Mouse (Mus musculus): ENCODE data around the gene Npffr2. TPM values are rescaled to one million over a fixed set of nuclear protein-coding genes. Genes with fewer than 3 reads are reported as not detected.
"Not testable (repeated sequence)": the region's sequence is repeated elsewhere in the genome, so short reads cannot be mapped to it uniquely, and the experiment has no call there.

Gene Npffr2
- not detected in 2 replicates for polyA plus RNA-seq (2015; fragmentation: Nextera tagmentation; extraction: Ambion mirVana)

DNA sequence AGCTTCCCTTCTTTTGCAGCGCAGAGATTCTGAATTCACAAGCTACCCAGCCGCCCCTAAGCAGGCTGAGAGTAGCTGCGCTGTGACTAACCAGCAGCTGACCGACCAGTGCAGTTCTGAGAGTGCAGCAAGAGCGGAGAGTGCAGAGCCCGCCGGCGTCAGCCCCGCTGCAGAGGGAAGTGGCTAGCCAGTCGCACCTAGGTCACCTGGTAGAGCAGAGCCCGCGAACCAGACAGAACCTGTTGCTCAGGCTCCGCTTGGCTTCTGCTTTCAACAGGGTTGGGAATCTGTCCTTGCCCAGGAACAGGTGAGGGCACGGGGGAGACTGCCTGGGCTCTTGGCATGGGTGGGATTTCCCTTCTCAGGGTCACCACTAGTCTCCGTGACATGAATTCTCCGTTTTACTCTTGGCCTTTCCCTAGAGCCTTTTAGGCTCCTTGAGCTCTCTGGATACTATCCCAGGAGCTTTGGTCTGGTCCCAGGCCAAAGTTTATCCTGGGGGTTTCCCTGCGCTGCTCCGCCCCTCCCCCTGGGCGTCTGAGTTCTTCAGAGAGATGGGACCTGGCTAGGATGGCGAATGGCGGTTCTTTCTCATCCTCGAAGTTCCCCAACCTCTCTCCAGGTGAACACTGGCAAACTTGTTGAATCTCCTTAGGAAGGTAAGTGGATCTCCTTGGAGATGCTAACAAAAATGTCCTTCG, at the start of gene Npffr2:
TSS of gene Npffr2 (plus strand) at position 552 of the 701 bp plus-strand sequence.
- peak; percentile 55; the same call in 1 of the 2 replicates for ATAC-seq (ENCODE audit: insufficient number of reproducible peaks, low FRiP score, low TSS enrichment, low read depth)
- Histone ChIP-seq H3K4me2 (peak within 1 kb of the TSS; percentile 66), H3K27ac (no peak within 1 kb of the TSS), H3K4me3 (peak within 1 kb of the TSS; percentile 33), H3K4me1 (peaks cover 16% of the 10 kb centered on the region), H3K36me3 (no peaks in the 10 kb centered on the region), H3K9ac (no peak within 1 kb of the TSS), H3K9me3 (no peaks in the 10 kb centered on the region), H3K27me3 (peaks cover 10% of the 10 kb centered on the region; the same call in 1 of the 2 replicates)
- 4% methylated on average over 23 of the region's 23 CpGs for WGBS

DNA sequence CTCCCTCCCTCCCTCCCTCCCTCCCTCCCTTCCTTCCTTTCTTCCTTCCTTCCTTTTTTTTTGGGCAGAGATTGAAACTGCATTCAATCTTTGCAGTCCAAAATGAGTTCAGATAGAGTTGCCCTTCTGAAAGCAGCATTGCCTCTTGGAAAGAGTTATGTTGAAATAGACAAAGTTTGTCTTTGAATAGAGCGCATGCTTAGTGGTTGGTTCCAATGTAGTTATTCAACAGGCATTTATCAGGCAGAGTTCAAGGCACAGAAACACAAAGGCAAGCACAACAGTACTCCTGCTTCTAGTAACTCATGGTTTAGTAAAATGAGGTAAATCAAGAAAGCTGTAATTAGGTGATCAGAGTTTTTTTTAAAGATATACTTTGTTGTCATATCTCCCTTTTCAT, 34.7 kb upstream of the Npffr2 start:
- ATAC-seq (ENCODE audit: insufficient number of reproducible peaks, low FRiP score, low TSS enrichment, low read depth): no peak
- Histone ChIP-seq H3K27me3 (no peaks in the 10 kb centered on the region), H3K36me3 (no peaks in the 10 kb centered on the region), H3K4me3 (no peak overlapping the region), H3K4me1 (no peaks in the 10 kb centered on the region), H3K9me3 (no peaks in the 10 kb centered on the region), H3K9ac (no peak overlapping the region), H3K27ac (no peak overlapping the region), H3K4me2 (no peak overlapping the region)
- WGBS: 91% methylated on average over 1 of the region's 1 CpGs

DNA sequence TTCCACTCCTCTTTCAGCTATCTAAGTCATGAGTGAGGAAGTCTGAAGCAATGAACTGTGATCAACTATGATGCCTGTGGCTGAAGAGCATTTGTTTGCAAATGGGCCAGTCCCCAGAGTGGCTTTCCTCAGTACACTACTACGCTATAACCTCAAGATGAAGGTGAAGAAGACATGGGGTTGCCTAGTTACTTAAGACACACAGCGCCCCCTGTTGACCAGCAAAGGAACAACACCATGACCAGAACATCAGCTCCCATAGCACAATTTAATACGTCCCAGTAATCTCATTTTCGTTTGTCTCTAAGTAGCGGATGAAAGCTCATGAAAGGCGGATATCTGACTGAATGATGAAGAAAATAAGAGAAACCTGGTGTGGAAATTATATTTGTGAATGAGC, 27.0 kb upstream of the Npffr2 start:
- Histone ChIP-seq H3K36me3 (no peaks in the 10 kb centered on the region), H3K27me3 (no peaks in the 10 kb centered on the region), H3K9ac (no peak overlapping the region), H3K9me3 (no peaks in the 10 kb centered on the region), H3K4me3 (no peak overlapping the region), H3K4me2 (no peak overlapping the region), H3K4me1 (no peaks in the 10 kb centered on the region), H3K27ac (no peak overlapping the region)
- 51% methylated on average over 6 of the region's 6 CpGs for WGBS
- no peak for ATAC-seq (ENCODE audit: insufficient number of reproducible peaks, low FRiP score, low TSS enrichment, low read depth)

DNA sequence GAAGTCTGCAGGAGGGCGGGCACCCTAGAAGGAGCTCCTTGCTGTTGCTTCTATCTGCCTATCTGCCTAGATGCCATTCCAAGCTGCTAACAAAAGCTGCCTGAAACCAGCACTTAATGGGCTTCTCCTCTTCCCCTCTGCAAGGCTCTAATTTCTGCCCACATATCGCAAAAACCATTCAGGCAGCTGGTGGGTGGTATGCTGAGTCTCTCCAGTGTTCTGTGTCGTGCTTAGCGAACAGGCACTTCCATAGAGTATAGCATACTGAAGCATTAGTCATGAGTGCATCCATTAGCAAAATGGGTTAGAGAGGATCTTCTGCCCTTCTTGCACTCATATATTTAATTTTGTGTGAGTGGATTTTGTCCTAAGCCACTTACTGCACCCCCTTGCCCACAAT, 8.6 kb upstream of the Npffr2 start:
- Histone ChIP-seq H3K36me3 (no peaks in the 10 kb centered on the region), H3K27ac (no peak overlapping the region), H3K4me3 (no peak overlapping the region), H3K27me3 (no peaks in the 10 kb centered on the region), H3K9ac (no peak overlapping the region), H3K4me1 (no peaks in the 10 kb centered on the region), H3K4me2 (no peak overlapping the region), H3K9me3 (no peaks in the 10 kb centered on the region)
- 76% methylated on average over 4 of the region's 4 CpGs for WGBS
- no peak for ATAC-seq (ENCODE audit: insufficient number of reproducible peaks, low FRiP score, low TSS enrichment, low read depth)

DNA sequence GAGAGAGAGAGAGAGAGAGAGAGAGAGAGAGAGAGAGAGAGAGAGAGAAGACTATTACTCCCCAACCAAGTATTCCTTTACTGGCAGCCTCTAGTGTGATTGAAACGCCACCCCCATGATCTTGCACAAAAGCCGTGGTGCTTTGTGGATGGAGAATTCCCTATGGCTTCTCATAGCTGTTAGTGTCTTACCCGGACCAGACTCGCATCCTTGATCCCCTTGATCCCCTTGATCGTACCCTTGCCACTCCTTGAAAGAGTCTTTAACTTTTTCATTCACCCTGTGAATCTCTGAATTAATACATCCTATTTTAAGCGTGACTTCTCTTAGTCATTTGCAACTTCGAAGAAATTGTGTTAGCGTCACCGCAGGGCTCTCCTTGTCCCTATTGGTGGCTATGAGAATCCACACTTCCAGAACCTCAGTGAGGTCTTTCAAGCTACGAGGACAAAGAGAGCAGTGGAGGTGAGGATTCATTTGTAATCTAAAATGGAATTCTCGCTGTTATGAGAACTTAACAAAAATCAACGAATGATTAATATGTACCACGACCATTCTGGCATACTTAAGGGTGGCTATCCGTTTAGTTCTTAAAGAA, 949 bp upstream of the Npffr2 start:
- H3K4me2 ChIP-seq: peak overlapping the region; percentile 66
- peak overlapping the region; percentile 33 for H3K4me3 ChIP-seq
- peaks cover 16% of the 10 kb centered on the region for H3K4me1 ChIP-seq
- no peak for ATAC-seq (ENCODE audit: insufficient number of reproducible peaks, low FRiP score, low TSS enrichment, low read depth)
- H3K36me3 ChIP-seq: no peaks in the 10 kb centered on the region
- no peak overlapping the region for H3K9ac ChIP-seq
- peaks cover 10% of the 10 kb centered on the region; the same call in 1 of the 2 replicates for H3K27me3 ChIP-seq
- H3K9me3 ChIP-seq: no peaks in the 10 kb centered on the region
- H3K27ac ChIP-seq: no peak overlapping the region
- WGBS: 6% methylated on average over 14 of the region's 14 CpGs

DNA sequence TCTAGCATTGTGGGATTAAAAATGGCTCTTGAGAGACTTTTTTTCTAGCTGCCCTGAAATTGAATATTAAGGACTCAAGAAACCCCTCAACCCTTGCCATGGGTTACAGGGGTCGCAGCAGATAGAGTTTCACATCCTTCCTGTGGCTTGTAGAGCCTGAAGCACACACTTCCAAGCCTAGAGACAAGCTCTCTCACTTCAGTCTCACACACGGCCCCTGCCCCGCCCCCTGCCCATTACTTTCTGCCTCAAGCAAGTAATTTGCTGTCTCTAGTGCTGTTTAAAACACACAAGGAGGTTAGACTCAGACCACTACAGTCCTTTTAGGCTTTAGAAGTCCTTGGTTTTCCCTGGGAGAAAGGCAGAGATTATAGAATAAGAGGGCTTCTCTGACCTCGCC, 1.7 kb downstream of the Npffr2 start:
- Histone ChIP-seq H3K36me3 (no peaks in the 10 kb centered on the region), H3K27me3 (peaks cover 10% of the 10 kb centered on the region; the same call in 1 of the 2 replicates), H3K4me2 (no peak overlapping the region), H3K9me3 (no peaks in the 10 kb centered on the region), H3K4me3 (no peak overlapping the region), H3K27ac (no peak overlapping the region), H3K4me1 (peaks cover 16% of the 10 kb centered on the region), H3K9ac (no peak overlapping the region)
- no peak for ATAC-seq (ENCODE audit: insufficient number of reproducible peaks, low FRiP score, low TSS enrichment, low read depth)
- WGBS: 15% methylated on average over 4 of the region's 4 CpGs

DNA sequence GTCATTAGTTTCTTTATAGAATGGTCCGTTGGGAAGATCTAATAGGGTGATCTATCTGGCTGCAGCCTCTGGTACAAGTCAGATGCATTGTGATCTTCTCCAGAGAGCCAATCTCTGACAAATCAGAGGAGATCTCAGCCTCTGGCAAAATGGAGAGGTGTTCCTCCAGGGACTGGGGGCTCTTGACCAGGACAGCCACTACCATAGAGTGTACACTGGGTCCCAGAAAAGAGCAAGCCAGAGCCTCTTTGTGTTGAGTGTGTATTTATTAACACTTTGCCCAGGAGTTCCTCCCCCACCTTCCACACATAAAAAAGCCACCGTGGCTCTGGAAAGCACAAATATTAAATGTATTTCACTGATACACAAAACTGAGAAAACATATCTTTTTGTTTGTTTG, 2.2 kb downstream of the Npffr2 start:
- Histone ChIP-seq H3K9ac (no peak overlapping the region), H3K4me3 (no peak overlapping the region), H3K27me3 (peaks cover 10% of the 10 kb centered on the region; the same call in 1 of the 2 replicates), H3K4me1 (peaks cover 16% of the 10 kb centered on the region), H3K4me2 (no peak overlapping the region), H3K36me3 (no peaks in the 10 kb centered on the region), H3K27ac (no peak overlapping the region), H3K9me3 (no peaks in the 10 kb centered on the region)
- 50% methylated on average over 2 of the region's 2 CpGs for WGBS
- ATAC-seq (ENCODE audit: insufficient number of reproducible peaks, low FRiP score, low TSS enrichment, low read depth): no peak

DNA sequence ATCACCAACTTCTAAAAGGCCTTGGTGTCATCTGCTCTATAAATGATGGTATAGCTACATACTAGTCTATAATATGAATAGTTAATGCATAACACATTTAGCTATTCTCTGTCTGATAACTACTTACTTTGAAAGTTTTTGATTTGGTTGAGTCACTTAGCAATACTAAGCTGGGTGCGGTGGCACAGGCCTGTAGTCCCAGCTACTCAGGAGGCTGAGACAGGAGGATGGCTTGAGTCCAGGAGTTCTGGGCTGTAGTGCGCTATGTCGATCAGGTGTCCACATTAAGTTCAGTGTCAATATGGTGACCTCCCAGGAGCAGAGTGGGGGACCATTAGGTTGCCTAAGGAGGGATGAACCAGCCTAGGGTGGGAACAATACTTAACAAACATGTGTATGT, 8.8 kb downstream of the Npffr2 start:
- ATAC-seq (ENCODE audit: insufficient number of reproducible peaks, low FRiP score, low TSS enrichment, low read depth): no peak
- no peaks in the 10 kb centered on the region for H3K36me3 ChIP-seq
- WGBS: 95% methylated on average over 3 of the region's 3 CpGs

DNA sequence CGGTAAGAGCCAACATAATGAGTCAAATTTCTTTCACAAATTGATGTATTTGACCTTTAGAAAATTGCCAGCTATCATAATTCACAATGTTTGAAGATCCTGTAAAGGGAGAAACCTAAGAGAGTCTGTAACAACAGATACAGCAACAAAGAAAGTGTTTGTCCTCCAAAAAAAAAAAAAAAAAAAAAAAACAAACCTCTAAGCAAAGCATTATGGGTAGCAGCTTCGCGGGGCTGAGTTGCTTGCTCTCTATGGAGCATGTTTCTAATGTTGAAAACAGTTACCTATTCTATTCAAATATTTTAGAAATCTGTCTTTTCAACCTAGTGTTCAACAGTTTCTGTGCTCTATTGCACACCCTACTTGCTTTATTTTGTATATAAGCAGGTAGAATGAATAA, 15.2 kb downstream of the Npffr2 start:
- Histone ChIP-seq H3K4me2 (no peak overlapping the region), H3K27me3 (no peaks in the 10 kb centered on the region), H3K4me1 (no peaks in the 10 kb centered on the region), H3K27ac (no peak overlapping the region), H3K4me3 (no peak overlapping the region), H3K9ac (no peak overlapping the region), H3K36me3 (no peaks in the 10 kb centered on the region), H3K9me3 (no peaks in the 10 kb centered on the region)
- 82% methylated on average over 3 of the region's 3 CpGs for WGBS
- no peak for ATAC-seq (ENCODE audit: insufficient number of reproducible peaks, low FRiP score, low TSS enrichment, low read depth)

More for the DNA sequence above, 8.8 kb downstream of the Npffr2 start:
- Histone ChIP-seq H3K9ac (no peak overlapping the region), H3K4me3 (no peak overlapping the region), H3K27ac (no peak overlapping the region), H3K27me3 (no peaks in the 10 kb centered on the region), H3K4me2 (no peak overlapping the region), H3K4me1 (no peaks in the 10 kb centered on the region), H3K9me3 (no peaks in the 10 kb centered on the region)

DNA sequence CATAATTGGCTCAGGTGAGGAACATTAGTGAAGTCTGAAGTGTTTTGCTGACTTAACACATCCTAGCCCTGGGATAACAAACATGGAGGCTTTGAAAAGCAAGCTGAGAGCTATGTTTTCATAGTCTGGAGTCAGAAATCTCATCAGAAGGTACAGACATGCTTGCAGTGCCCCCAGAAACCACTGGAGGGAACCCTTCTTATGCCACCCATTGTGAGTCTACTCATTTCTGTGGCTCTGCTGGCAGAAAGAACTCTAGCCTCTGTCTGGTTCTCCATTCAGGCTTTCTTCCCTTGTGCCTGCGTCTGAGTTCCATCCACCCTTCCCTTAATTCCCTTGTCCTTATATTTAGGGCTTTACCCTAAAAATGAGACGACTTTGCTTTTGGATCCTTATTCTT, 16.2 kb downstream of the Npffr2 start:
- Histone ChIP-seq H3K36me3 (no peaks in the 10 kb centered on the region), H3K4me2 (no peak overlapping the region), H3K4me1 (no peaks in the 10 kb centered on the region), H3K9ac (no peak overlapping the region), H3K27ac (no peak overlapping the region), H3K27me3 (no peaks in the 10 kb centered on the region), H3K9me3 (no peaks in the 10 kb centered on the region), H3K4me3 (no peak overlapping the region)
- ATAC-seq (ENCODE audit: insufficient number of reproducible peaks, low FRiP score, low TSS enrichment, low read depth): no peak
- whole genome bisulfite sequencing: 36% methylated on average over 2 of the region's 2 CpGs

DNA sequence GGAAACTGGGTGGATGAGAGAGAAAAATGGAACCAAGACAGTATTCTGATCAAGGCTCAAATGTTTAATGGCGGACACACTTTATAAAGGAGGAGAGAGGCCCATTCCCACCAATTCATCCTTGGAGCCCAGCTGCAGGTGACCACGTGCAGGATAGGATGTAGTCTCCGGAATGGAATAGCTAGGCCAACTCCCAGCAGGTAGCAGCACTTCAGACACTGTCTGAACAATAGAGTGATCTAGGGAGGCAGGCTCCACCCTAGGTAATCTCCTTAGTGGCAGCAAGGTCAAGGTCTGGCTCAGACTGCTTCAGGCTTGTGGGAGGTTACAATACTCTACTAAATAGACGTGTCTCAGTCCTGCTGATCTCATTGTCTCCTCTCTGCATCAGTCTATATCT, 31.9 kb downstream of the Npffr2 start:
- not testable (repeated sequence) for H3K4me2 ChIP-seq; H3K9me3 ChIP-seq; H3K4me1 ChIP-seq; H3K27me3 ChIP-seq; H3K27ac ChIP-seq; H3K4me3 ChIP-seq; ATAC-seq (ENCODE audit: insufficient number of reproducible peaks, low FRiP score, low TSS enrichment, low read depth); H3K9ac ChIP-seq; H3K36me3 ChIP-seq
- WGBS: 51% methylated on average over 4 of the region's 4 CpGs

DNA sequence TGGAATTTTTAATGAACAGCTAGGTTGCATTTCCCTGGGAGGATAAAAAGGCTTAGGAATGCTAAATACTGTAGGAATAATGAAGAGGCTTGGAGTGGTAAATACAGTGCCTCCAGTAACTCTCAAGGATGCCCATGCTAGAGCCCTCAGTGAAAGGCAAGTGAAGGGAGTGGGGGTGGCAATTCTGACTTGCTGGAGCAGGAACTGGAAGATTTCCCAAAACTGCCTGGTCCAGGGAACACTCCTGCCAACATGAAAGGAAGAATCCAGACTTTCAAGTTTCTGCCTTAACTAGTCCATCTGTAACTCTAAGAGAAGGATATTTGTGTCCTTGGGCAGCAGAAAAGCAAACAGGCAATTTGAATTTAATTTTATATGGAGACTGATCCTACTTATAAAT, 34.2 kb downstream of the Npffr2 start:
- H3K4me2 ChIP-seq: no peak overlapping the region
- H3K4me3 ChIP-seq: no peak overlapping the region
- no peaks in the 10 kb centered on the region for H3K27me3 ChIP-seq
- H3K9me3 ChIP-seq: no peaks in the 10 kb centered on the region
- ATAC-seq (ENCODE audit: insufficient number of reproducible peaks, low FRiP score, low TSS enrichment, low read depth): no peak
- H3K36me3 ChIP-seq: no peaks in the 10 kb centered on the region
- H3K9ac ChIP-seq: no peak overlapping the region
- H3K4me1 ChIP-seq: no peaks in the 10 kb centered on the region
- no peak overlapping the region for H3K27ac ChIP-seq

All from limb, embryonic 15.5 days (tissue).